Mouse (Mus musculus) gastrocnemius, adult 8-10 months (tissue): Measurements from ENCODE around the gene Clic1. TPM values are rescaled to one million over a fixed set of nuclear protein-coding genes. Genes with fewer than 3 reads are reported as not detected.

ENCODE experiments used
- DNase-seq, 2 experiments: peaks; one replicate each; pipeline ENCODE4 v3.0.0; 2022; ENCODE audit warnings: low spot score in 2 of 2
- total RNA-seq, 4 experiments: library from RNA; stranded (reverse); gene quantifications; 2 replicates each; pipeline ENCODE4 v1.2.4; 2022

The Clic1 gene
- total RNA-seq, 4 experiments from 2014 or later, result 5.2 to 9.0 (median 6.6) TPM

DNA sequence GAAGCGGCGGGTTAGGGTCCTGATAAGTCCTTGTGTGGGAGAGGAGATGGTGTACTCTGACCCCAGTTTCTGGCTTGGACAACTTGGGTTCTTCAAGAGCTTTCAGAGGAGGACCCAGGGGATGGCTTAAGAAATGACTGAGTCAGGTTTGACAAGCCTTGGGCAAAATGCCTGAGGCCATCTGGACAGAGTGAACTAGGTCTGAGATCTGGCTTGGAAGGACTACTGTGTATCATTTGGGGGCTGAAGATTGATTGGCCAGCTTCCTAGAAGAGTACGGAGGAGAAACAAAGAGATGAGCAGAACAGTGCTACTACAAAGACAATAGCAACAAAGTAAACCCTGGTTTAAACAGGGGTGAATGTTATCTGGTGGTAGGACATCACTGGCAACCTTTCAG, 13.7 kb downstream of the Clic1 start:
- DNase-seq, result no peak

DNA sequence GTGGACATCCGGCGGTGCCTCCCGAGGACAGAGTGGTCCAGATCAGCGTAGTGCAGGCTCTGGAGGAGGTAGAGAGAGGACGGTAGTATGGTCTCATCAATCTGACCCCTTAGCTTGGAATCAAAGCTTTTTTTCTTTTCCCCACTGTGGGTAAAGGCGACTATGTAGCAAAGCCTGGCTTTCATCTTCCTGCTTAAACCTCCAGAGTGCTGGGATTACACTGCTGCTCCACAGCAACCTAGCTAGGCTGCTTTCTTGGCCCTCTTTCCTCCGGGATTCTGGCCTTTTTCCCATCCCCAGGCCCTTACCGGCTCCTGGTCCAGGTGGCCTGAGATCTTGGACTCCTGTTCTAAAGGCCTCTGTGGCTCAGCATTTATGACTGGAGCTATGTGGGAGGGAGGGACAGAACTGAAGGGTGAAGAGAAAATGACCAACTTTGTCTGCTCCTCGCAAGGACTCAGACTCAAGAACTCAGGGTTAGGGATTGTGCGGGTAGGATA, 14.7 kb downstream of the Clic1 start:
- DNase-seq, result no peak

DNA sequence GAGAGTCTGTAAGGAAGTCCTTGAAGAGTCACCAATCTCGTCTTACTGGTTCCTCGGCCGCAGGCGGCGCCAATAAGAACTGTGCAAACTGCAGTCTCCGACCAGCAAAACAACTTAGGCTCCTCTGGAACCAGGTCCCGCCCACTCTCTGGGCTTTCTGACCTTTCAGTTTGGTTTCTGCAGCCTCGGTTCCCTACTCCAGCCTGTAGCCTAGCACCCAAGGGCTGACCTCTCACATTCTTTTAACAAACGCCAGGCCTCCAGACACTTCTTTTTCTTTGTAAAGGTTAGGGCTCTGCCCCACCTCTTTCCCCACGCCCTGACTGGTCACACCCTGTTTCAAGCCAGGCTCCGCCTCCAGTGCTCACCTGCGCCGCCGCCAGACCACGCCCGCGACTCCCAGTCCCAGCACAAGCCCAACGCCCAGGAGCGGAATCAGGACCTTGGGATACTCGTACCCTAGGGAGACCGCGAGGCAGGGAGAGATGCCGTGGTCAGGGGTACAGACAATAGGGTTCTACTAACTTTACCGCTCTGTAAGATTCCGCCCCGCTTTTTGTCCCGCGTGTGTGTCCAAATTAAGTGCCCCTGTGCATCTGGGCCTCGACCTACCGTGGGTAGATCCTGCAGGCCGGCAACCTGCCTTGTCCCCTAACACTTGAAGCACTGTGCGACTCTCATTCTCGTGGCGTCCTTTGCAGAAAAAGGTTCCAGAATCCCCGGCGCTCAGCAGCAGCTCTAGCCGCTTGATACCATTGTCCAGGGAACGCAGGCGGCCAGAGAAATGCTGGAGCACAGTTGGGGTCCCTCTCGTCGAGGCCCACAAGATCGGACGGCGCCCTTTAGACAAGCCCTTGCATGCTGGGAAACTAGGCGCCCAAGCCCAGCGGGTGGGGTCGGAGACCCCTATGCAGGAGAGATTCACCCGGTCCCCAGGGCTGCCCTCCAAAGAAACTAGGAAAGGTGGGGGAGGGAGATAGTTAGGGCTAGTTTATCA, 15.5 kb downstream of the Clic1 start, which contains the start of gene Ly6g6c:
TSS of gene Ly6g6c (plus strand) at position 438 of the 997 bp plus-strand sequence.
- peak in 1 of 2 experiments; percentile 53 for DNase-seq

DNA sequence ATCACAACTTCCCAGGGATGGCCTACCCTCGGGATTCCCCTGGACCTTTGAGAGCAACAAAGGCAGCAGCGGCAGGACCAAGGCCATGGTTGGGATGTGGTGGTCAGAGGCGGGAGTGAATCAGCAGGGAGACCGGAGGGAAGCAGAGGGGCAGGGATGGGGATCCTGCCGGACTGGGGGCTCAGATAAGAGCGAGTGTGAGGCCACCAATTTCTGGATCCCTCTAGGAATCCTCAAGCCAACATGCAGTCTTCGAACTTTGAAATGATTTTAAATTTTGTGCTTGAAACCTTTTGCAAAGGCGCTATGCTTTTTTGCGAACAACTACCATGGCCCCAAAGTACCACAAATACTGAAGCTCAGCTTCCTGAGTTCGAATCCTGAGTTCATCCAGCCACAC, 16.3 kb downstream of the Clic1 start, which contains the start of gene Mpig6b:
TSS of gene Mpig6b (minus strand) at position 101 of the 400 bp plus-strand sequence.
- no peak for DNase-seq

DNA sequence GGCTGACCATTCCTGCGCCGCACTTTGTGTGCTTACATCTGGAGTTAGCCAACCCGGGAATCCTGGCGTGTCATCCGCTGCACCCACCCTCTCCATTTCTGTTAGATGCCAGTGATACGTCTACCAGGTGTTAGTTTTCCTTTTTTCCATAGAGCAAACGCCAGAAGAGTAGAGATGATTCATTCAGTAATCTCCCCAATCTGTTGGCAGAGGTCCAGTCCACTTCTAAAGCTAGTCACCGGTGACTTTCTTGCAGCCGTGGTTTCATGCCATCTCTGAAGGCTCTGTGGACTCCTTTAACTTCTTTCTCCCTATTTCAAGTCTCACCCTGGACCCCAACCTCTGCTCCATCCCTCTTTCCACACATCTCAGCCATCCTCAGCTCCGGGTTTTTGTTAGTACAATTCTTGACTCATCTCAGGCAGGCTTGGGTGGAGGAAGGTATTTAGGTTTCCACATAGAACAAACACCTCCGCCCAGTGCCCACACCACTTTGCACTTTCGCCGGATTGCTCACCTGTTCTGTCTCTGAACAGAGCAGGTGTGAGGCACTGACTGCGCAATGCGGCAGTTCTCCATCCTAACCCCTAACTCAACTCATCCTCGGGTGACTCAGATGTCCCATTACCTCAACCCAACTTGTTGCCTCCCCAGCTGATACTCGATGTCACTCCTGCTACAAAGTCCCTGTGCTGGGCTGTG, 18.6 kb downstream of the Clic1 start:
- no peak for DNase-seq

DNA sequence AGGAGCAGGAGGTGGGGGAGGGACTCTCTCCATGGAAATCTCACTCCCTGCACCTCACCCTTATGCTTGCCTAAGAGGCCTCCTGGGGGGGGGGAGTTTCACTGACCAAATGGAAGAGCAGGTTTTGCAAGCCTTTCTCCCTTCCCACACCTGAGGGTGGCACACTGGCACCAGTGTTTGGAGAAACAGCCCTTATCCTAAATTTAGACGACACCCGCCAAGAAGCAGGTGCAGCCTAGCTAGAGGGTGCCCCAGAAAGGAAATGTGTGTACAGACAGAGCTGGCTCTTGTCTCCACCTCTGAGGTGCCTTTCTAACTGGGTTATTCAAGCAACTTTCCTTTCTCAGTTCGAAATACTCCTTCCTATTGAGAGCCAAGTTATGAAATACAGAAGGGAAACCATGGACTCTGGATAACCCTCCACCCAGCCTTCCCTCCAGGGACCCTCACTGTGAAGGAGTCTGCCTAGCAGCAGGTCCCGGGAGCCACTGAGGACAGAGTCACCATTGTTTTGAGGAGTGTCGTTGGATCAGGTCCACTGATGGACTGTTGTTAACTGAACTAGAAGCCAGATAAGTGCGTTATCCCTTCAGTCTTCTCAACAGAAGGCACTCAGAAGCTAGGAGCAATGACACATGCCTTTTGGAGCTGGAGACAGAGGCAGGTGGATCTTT, 20.9 kb downstream of the Clic1 start:
- DNase-seq, result no peak

DNA sequence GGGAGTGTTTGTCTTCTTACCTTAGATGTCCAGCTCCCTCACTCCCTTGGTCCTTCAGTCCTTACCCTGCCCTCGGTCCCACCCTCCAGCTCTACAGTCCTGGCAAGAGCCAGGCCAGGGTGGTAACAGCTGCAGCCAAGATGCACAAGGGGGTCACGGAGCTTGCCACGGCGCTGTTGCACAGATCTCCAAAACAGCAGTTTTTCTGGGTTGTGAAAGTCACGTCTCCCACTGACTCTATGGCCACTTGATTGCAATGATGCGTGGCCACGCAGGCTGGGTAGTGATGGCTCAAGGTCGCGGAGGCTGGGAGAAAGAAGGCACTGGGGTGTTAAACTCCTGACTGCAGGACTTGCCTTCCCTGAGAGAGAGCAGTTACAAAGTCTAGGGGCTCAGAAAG, 21.7 kb downstream of the Clic1 start:
- no peak for DNase-seq

DNA sequence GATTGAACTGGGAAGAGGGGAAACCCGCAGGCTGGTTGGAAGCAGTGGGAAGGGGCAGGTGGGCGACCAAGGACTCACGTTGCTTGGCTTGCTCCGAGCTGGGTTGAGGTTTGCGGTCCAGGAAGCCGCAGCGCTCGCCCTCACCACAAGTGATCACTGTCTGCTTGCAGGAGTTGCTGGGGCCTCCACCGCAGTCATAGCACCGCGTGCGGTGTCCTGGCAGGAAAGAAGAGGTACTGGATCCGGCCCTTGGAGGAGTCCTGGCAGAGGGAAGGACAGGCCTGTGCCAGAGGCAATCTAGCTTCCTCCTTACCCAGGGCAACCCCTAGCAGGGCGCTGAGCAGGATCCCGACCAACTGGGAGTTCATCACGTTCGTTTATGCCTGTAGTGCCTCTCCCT, 24.3 kb downstream of the Clic1 start:
- DNase-seq, result no peak

DNA sequence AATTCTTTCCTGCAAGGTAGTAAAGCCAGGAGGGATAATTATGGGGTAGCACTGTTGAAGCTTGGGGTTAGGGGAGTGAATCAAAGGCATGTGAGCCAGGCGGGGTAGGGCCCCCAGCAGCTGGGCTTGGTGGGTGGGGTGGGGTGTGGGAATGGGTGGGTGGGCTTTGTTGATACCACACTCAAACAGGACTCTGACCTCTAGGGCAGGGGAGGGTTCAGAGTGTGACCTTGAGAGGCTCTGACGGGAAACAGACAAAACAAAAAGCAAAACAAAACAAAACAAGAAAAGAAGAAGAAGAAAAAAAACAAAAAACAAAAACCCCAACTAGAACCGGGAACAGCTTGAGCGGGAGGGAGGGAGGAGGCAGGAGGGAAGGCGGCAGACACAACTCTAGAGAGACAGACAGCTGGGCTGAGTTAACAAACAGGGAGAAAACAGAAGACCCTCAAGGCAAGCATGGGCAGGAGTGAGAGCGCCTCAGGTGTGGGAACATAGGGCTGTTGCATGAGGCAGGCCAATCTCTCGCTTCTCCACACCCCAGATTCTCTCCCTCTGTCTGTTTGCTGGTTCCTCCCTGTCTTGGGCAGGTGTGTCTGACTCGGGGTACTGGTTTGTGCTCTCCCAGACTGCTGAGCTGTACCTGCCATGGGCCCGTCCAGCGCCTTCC, 26.9 kb downstream of the Clic1 start, which contains the start of gene Ly6g6e:
TSS of gene Ly6g6e (plus strand) at position 396 of the 670 bp plus-strand sequence.
- no peak for DNase-seq

DNA sequence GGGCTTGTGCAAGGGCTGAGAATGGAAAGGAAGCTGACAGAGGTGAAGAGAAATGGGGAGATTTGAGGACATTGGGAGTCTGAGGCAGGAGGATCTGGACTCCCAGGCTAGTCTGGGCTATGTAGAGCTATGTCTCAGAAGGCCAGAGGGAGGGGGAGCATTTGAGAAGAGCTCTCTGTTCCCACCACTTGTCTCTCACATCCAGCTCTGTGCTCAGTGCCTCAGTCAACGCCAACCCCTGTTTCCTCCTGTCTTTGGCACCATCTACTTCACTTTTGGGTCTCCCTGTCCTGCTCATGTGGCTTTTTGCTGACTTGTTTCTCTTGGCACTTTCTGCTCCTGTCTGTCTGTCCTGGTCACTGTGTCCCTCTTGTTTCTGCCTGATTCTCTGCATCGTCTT, 27.5 kb downstream of the Clic1 start:
- no peak for DNase-seq

DNA sequence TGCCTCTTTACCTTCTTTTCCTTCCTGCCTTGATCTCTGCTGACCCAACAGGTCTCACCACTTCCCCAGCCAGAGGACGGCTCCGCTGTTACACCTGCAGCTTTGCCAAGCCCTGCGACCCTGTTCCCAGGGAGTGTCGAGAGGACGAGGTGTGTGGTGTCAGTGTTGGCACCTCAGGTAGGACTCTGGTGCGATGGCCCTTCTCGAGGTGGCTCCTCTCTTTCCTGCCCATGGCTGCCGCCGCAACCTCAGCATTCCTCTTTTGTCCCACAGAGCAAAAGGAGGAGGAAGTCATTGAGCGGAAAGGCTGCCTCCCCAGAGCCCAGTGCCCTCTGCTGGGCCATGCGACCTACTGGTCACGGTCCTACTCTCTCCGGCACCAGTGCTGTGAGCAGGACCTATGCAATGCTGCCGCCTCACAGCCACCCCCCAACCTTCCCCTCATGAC, 28.0 kb downstream of the Clic1 start, which contains the start of gene Ly6g6d:
TSS of gene Ly6g6d (minus strand) at position 280 of the 448 bp plus-strand sequence.
- DNase-seq, result no peak

DNA sequence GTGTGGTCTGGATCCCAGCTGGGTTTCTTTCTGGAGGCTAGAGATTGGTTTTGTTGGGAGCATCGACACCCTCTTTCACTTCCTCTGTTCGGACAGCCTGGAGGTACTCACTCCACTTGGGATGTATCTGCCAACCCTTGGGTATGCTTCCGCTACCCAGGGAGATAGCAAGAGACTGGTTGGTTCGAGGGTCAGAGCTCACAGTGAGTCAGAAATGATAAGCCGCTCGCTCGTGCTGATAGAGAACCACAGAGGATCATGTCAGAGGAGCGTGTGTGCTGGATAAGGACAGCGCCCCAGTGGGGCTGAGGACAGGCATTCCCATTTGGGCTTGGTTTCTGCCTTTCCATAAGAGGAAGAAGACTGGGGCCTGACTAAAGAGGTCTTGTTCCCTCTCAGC, 30.0 kb downstream of the Clic1 start:
- no peak for DNase-seq

DNA sequence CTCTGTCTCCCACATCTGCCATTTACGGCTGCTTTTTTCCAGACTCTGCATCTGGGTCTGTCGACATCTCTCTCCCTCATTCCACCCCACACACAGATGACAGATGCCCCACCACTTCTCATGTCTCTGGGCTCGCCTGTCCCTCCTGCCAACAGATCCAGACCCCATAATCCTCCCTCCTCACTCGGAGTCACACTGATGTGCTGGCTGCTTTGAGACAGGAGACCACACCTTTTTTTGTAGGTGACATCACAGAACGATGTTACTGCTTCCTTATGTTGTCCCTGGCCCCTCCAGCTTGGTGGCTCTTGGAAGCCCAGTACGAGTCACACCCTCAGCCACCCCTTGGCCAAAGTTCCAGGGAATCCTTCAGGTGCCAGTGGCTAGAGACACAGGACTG, 30.5 kb downstream of the Clic1 start:
- no peak for DNase-seq

DNA sequence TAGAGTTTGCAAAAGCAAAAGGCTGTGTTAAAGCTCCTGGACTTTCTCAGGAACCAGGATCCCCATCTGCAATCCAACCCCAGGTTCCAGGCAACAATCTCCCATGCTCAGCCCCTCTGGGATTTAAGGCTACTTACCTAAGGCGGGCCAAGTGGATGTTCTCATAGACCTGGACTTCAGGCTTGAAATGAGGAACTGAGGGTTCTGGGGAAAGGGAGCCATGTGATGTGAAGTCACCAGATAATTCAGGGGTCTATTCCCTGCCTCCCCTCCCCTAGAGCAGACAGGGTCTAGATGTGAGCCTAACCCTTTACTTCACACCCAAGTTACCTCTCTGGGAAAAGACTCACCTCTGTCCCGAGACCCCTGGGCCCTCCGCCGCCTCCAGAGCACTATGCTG, 30.9 kb downstream of the Clic1 start:
- no peak for DNase-seq

DNA sequence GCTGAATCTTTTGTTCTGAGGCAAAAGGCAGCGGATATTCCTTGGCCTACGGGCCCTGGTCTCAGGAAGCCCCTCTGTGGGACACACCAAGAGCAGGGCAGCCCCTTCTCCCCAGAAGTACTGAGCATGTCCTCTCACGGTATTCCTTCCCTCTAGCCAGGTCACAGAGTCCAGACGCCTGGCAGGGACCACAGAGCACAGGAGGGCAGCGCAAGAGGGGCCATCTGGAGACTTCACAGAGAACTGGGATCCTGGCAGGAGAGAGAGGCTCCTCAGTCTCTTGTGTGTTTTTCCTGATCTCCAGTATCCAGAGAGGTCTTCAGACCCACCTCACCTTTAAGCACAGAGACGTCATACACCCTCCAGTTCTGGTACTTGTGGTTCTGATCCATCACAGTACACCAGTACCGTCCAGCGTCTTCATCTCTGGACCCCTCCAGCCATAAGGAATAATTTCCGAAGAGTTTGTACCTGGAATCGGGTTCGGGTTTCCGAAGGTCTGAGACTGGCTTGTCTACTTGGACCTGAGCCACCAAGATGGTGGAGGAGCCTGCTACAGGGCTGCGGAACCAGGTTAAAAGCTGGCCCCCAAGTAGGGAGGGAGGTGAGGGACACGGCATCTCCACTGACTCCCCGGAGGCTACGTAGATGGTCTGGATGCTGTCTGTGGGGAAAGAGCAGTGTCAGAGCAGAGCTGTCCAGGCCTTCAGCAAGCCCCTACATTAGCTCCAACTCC, 33.2 kb downstream of the Clic1 start:
- no peak for DNase-seq

DNA sequence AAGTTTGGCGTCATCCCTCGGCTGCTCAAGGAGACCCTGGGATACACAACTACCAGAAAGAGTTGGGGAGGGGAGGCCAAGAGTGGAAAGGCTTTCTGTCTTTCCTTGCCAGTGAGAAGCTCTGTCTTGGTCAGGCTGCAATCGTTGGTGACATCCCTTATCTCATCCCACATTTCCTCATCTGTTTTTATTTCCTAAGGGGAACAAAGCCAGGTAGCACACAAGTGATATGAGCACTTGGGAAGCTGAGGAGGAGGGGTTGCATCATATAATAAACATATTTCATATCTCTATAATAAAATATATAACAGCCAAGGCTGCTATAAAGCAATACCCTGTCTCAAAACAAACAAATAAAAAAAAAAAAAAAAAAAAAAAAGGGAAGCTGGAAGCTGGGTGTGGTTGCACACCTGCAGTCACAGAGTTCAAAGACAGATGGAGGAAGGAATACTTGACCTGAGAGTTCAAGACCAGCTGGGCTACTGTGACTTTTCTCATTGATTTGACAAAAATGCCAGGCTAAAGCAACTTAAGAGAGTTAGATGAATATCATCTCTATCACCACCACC, 34.2 kb downstream of the Clic1 start:
- no peak for DNase-seq

DNA sequence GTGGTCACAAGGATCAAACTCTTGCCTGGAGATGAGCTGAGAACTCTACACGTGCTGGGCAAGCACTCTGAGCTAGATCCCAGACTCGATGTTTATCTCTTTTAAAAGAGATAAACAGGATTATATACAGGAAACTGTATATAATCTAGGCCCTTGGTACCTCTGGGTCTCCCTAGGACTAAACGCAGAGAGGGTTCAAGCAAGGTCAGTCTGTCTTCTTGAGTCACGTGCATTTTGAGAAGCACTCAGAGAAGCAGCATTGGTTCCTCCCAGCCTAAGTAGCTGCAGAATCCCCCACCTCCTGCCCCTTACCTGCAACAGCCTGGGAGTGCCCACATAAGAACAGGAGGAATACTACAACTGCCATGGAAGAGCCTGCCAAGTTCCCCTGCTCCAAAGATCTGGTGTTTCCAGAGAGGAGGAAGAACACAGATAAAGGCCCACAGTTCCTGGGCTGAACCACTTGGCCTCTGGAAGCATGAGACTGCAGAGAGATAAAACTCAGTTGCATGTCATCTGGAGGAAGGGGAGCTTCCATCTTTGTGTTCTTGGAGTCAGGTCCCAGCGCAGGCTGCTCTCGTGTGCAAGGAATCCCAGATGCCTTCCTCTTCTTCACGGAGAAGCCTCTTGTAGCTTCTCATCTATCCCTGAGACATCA, 35.6 kb downstream of the Clic1 start, which contains the start of gene Ly6g6f:
TSS of gene Ly6g6f (minus strand) at position 403 of the 658 bp plus-strand sequence.
- no peak for DNase-seq

DNA sequence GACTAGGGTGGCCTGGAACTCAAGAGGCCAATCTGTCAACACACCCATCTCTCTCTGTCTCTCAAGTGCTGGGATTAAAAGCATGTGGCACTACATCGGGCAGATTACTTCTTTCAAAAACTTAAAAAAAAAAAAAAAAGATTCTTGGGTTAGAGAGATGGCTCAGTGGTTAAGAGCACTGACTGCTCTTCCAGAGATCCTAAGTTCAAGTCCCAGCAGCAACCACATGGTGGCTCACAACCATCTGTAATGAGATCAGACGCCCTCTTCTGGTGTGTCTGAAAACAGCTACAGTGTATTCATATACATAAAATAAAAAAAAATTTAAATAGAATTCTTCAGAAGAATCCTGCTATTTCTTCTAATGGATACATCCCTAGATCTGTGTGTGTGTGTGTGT, 38.4 kb downstream of the Clic1 start:
- DNase-seq, result no peak
